Mouse (Mus musculus) heart, embryonic 16.5 days (tissue): ENCODE measurements around the gene Rfx3. TPM values are rescaled to one million over a fixed set of nuclear protein-coding genes. Genes with fewer than 3 reads are reported as not detected.

ENCODE experiments used
- ATAC-seq: fragments of 200-750 bp; cut with Nextera tagmentation; replicated peaks from 2 replicates; pipeline ENCODE4 v1.8.0; 2017; ENCODE audit warnings: moderate number of reproducible peaks; ENCODE audit not compliant: insufficient read depth, low FRiP score; ENCODE audit errors: extremely low read depth
- H3K27ac ChIP-seq: fragments of 300-500 bp; sonication (generic); 2 replicates; pipeline ENCODE4 v1.5.1; 2014; ENCODE audit warnings: mild to moderate bottlenecking, low read length, control low read depth, moderate library complexity
- H3K27me3 ChIP-seq: fragments of 300-500 bp; sonication (generic); 2 replicates; pipeline ENCODE4 v1.6.1; 2014; ENCODE audit warnings: low read length, mixed read lengths; ENCODE audit not compliant: control insufficient read depth, insufficient read depth
- H3K36me3 ChIP-seq: fragments of 300-500 bp; sonication (generic); 2 replicates; pipeline ENCODE4 v1.6.1; 2014; ENCODE audit not compliant: control insufficient read depth, insufficient read depth
- H3K4me1 ChIP-seq: fragments of 300-500 bp; sonication (generic); 2 replicates; pipeline ENCODE4 v1.6.1; 2014; ENCODE audit warnings: low read length, mixed read lengths; ENCODE audit not compliant: control insufficient read depth, insufficient read depth
- H3K4me2 ChIP-seq: fragments of 300-500 bp; sonication (generic); 2 replicates; pipeline ENCODE4 v1.6.1; 2014; ENCODE audit warnings: low read depth, mild to moderate bottlenecking, control low read depth, low read length
- H3K4me3 ChIP-seq: fragments of 300-500 bp; sonication (generic); 2 replicates; pipeline ENCODE4 v1.5.1; 2014; ENCODE audit warnings: mild to moderate bottlenecking, control low read depth, low read length
- H3K9ac ChIP-seq: fragments of 300-500 bp; sonication (generic); 2 replicates; pipeline ENCODE4 v1.6.1; 2014; ENCODE audit warnings: low read length, control low read depth
- H3K9me3 ChIP-seq: fragments of 300-500 bp; sonication (generic); replicated peaks from 2 replicates; pipeline ENCODE4 v1.6.1; 2016; ENCODE audit warnings: low read length; ENCODE audit not compliant: control insufficient read depth
- WGBS: fragments of 180-500 bp; shearing (Covaris S2); extraction: QIAGEN DNeasy Blood & Tissue Kit; methylation state at CpG from one replicate; pipeline ENCODE4 v1.1.7; 2014; 5-methylcytosine and 5-hydroxymethylcytosine counted together
- polyA plus RNA-seq: library from polyadenylated mRNA; unstranded; fragments of >200 nt; fragmentation: Nextera tagmentation; extraction: Ambion mirVana; gene quantifications from 2 replicates; pipeline ENCODE4 v1.2.1, GENCODE M21; 2015

Rfx3 gene
- polyA plus RNA-seq: 6.7 and 7.1 TPM in 2 replicates

DNA sequence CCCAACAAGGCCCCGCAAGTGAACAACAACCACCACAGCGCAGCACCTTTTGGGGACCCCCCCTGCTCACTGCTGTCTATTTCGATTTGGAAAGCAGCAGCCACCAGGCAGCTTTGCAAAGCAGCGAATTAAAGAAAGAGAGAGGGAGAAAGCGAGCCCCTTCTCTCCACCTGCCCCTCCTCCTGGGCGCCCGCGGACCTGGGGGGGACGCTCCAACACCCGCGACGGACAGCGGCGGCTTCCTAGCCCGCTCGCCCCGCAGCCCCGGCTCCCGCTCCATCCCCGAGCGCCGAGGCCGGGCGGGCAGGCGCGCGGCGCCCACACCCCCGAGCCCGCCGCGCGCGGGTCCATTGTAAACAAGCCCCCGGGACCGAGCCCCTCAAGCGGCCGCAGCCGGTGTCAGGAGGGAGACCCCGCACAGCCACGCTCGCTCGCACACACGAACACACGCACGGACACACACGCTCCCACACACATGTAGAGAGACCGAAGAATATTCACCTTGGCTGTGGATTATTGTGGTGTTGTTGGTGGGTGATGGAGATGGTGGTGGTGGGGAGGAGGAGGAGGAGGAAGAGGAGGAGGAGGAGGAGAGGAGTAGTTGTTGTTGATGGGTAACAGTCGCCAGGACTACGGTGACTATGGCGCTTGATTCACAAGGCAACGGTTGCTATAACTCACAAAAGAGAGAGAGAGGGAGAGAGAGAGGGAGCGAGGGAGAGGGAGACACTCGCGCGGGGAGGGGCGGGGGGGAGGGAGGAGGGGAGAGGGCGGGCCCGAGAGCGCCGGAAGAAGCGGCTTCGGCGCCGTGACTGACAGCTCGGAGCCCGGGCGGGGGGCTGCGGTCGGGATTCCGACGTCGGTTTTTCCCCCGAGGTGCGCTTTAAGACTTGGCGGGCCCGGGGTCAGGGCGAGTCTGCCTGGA is at the start of gene Rfx3:
Gene Rfx3 (minus strand): TSS at position 696 of the 925 bp plus-strand sequence.
- peak within 1 kb of the TSS; percentile 90 for H3K4me2 ChIP-seq
- peak within 1 kb of the TSS; percentile 97 for H3K9ac ChIP-seq
- H3K27me3 ChIP-seq: no peaks in the 10 kb centered on the region
- H3K9me3 ChIP-seq: no peaks in the 10 kb centered on the region
- peaks cover 5% of the 10 kb centered on the region; the same call in 1 of the 2 replicates for H3K4me1 ChIP-seq
- under 1% methylated on average over 75 of the region's 78 CpGs for WGBS
- H3K27ac ChIP-seq: peak within 1 kb of the TSS; percentile 100
- H3K4me3 ChIP-seq: peak within 1 kb of the TSS; percentile 95
- no peaks in the 10 kb centered on the region for H3K36me3 ChIP-seq
- ATAC-seq: peak; percentile 86

- WGBS: 81% methylated on average over 1 of the region's 1 CpGs
Measured at GRCm38 (mm10) chr19:28052058-28052457, 41.1 kb upstream of the Rfx3 start.

GRCm38 (mm10) chr19:28051571-28051970 is 40.6 kb upstream of the Rfx3 start:
- Histone ChIP-seq H3K27me3 (no peaks in the 10 kb centered on the region), H3K36me3 (no peaks in the 10 kb centered on the region), H3K27ac (no peak overlapping the region), H3K4me3 (no peak overlapping the region), H3K4me1 (no peaks in the 10 kb centered on the region), H3K9me3 (no peaks in the 10 kb centered on the region), H3K9ac (no peak overlapping the region), H3K4me2 (no peak overlapping the region)
- WGBS: 80% methylated on average over 5 of the region's 5 CpGs
- ATAC-seq: no peak

More at GRCm38 (mm10) chr19:28052058-28052457, 41.1 kb upstream of the Rfx3 start:
- H3K4me2 ChIP-seq: no peak overlapping the region
- H3K36me3 ChIP-seq: no peaks in the 10 kb centered on the region
- H3K4me1 ChIP-seq: no peaks in the 10 kb centered on the region
- no peak for ATAC-seq
- H3K4me3 ChIP-seq: no peak overlapping the region
- H3K9me3 ChIP-seq: no peaks in the 10 kb centered on the region
- H3K9ac ChIP-seq: no peak overlapping the region
- no peak overlapping the region for H3K27ac ChIP-seq
- H3K27me3 ChIP-seq: no peaks in the 10 kb centered on the region

DNA sequence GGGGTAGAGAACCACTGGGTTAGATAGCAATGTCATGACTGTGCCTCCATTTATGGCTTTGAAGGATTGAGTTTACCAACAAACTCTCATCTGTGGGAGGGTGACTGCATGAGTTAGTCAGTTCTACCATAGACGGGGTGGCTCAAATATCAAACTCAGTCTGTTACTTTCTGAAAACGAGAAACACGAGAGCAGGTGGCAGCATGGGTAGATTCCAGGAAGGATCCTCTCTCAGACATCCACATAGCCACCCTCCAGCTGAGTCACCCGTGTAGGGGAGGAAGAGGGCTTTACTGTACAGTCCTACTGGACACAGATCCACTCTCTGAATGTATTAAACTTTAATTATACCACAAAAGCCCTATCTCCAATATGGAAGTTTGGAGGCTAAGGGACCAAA is 38.3 kb upstream of the Rfx3 start:
- no peaks in the 10 kb centered on the region for H3K27me3 ChIP-seq
- 88% methylated on average over 4 of the region's 4 CpGs for WGBS
- no peak overlapping the region for H3K4me2 ChIP-seq
- H3K9ac ChIP-seq: no peak overlapping the region
- H3K9me3 ChIP-seq: no peaks in the 10 kb centered on the region
- no peaks in the 10 kb centered on the region for H3K36me3 ChIP-seq
- ATAC-seq: no peak
- no peak overlapping the region for H3K27ac ChIP-seq
- H3K4me1 ChIP-seq: no peaks in the 10 kb centered on the region
- H3K4me3 ChIP-seq: no peak overlapping the region

DNA sequence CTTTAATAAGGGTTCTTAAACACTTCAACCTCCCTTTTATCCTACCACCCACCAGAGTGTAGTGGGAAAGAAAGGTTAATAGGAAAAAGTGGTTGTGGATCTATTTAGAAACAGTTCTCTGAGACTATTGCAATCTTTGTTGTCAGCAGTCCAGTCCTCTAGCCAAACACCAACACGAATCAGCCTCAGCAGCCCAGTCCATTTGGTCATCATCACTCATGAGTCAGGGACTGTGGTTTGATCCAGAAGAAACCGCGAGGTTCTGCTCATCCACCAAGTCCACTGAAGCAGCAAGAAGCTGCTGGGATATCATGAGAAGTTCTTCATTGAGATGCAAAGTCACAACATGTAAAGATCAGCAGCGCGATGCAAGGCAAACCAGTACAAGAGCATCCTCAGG is 35.8 kb upstream of the Rfx3 start:
- H3K4me3 ChIP-seq: no peak overlapping the region
- WGBS: 84% methylated on average over 5 of the region's 5 CpGs
- H3K27me3 ChIP-seq: no peaks in the 10 kb centered on the region
- H3K4me1 ChIP-seq: no peaks in the 10 kb centered on the region
- no peaks in the 10 kb centered on the region for H3K36me3 ChIP-seq
- no peak overlapping the region for H3K9ac ChIP-seq
- ATAC-seq: no peak
- no peak overlapping the region for H3K27ac ChIP-seq
- H3K4me2 ChIP-seq: no peak overlapping the region
- no peaks in the 10 kb centered on the region for H3K9me3 ChIP-seq

DNA sequence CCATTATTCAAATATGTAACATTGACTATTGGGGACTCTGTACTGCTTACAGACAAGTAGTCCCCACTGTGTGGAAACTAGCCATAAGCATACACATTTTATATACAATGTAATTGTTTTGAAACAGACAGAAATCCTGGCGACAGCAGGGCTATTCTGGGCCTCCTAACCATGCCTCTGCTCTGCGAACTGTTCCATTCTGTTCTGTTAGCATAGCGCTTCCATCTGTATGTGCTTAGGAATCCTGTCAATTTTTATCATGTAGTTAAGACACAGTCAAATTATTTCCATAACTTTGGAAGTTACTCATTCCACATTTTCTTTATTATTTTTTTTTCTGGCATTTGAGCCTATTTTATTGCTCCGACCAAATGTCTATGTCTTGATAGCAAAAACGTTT is 34.0 kb upstream of the Rfx3 start:
- Histone ChIP-seq H3K36me3 (no peaks in the 10 kb centered on the region), H3K27me3 (no peaks in the 10 kb centered on the region), H3K4me1 (no peaks in the 10 kb centered on the region), H3K27ac (no peak overlapping the region), H3K9me3 (no peaks in the 10 kb centered on the region), H3K4me3 (no peak overlapping the region), H3K9ac (no peak overlapping the region), H3K4me2 (no peak overlapping the region)
- 48% methylated on average over 5 of the region's 5 CpGs for WGBS
- ATAC-seq: no peak

GRCm38 (mm10) chr19:28011718-28012499 is 943 bp upstream of the Rfx3 start:
- peak overlapping the region; percentile 90 for H3K4me2 ChIP-seq
- H3K4me3 ChIP-seq: peak overlapping the region; percentile 95
- H3K27ac ChIP-seq: peak overlapping the region; percentile 100
- peaks cover 5% of the 10 kb centered on the region; the same call in 1 of the 2 replicates for H3K4me1 ChIP-seq
- H3K9me3 ChIP-seq: no peaks in the 10 kb centered on the region
- no peaks in the 10 kb centered on the region for H3K36me3 ChIP-seq
- WGBS: under 1% methylated on average over 52 of the region's 52 CpGs
- peak overlapping the region; percentile 91 for H3K9ac ChIP-seq
- peak; percentile 54 for ATAC-seq
- H3K27me3 ChIP-seq: no peaks in the 10 kb centered on the region

DNA sequence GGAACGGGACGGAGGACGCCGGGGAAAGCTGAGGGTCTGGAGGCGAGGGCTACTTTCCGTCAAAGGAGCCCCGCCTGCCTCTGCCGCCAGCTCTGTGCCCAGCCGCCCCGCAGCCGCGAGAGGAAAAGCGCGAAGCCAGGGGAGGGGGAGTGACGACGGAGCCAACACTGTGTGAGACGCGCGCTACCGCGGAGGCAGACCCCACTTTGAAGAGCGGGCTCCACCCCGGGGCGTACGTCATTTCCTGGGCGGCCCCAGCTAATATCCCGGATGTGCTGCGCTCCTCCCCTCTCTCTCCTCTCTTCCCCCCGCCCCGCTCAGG is 391 bp upstream of the Rfx3 start:
- WGBS: under 1% methylated on average over 26 of the region's 30 CpGs
- Histone ChIP-seq H3K9ac (peak overlapping the region; percentile 97), H3K36me3 (no peaks in the 10 kb centered on the region), H3K27me3 (no peaks in the 10 kb centered on the region), H3K27ac (peak overlapping the region; percentile 100), H3K4me3 (peak overlapping the region; percentile 95), H3K4me1 (peaks cover 5% of the 10 kb centered on the region; the same call in 1 of the 2 replicates), H3K4me2 (peak overlapping the region; percentile 90), H3K9me3 (no peaks in the 10 kb centered on the region)
- peak; percentile 98 for ATAC-seq
